Mouse (Mus musculus) ES-Bruce4 (cell line): ENCODE measurements at regions not wholly inside any gene's neighbourhood (a gene's known extent, or its start where the extent isn't known, plus 50 kb on each side); places are given as distances from the start of the nearest gene placed in this dataset.

ENCODE experiments used
- CTCF ChIP-seq: IDR thresholded peaks from one replicate; pipeline ENCODE4 v1.8.1; 2011; ENCODE audit warnings: low read depth, low read length
- EP300 ChIP-seq: IDR thresholded peaks from 2 replicates; pipeline ENCODE4 v1.6.1; 2011; ENCODE audit warnings: low read depth, low read length; ENCODE audit not compliant: insufficient read depth
- POLR2A ChIP-seq: IDR thresholded peaks from one replicate; pipeline ENCODE4 v1.8.1; 2011; ENCODE audit warnings: low read length; ENCODE audit not compliant: insufficient read depth

DNA sequence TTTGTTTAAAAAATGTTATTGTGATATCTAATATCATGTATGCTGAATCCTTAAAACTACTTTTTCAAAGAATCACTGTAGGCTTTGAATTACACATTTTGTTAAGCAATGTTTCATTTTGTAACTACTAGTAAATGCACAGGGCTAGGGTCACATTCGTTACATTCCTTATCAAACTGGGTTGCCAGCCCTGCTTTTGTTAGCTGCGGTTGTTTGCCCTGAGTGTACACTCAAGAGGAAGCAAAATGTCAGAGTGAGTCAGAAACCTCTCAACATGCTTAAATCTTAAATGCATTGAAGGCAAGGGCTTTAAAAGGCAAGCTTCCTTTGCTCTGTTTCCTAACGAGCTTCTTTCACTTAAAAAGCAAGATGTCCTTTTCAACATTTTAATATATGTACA lies 193.6 kb upstream of the Daam1 start:
- TF ChIP-seq POLR2A (no peak), CTCF (no peak), EP300 (no peak)
